Mouse (Mus musculus): Measurements from ENCODE around the gene Onecut1. TPM values are rescaled to one million over a fixed set of nuclear protein-coding genes. Genes with fewer than 3 reads are reported as not detected.

The Onecut1 gene
- polyA plus RNA-seq, 1 experiment from 2014 or later, result 0.06 TPM

- H3K4me3 ChIP-seq (ENCODE audit: low read length), result no peak overlapping the region
- 3% methylated on average over 5 of the region's 5 CpGs for WGBS
Observed at GRCm38 (mm10) chr9:74858111-74858510, 3.6 kb upstream of the Onecut1 start.

GRCm38 (mm10) chr9:74860461-74860860 is 1.3 kb upstream of the Onecut1 start:
- Histone ChIP-seq H3K9me3 (ENCODE audit: low read length) (no peaks in the 10 kb centered on the region), H3K9ac (replicated peaks; ENCODE audit: low read length) (no peak overlapping the region), H3K36me3 (ENCODE audit: insufficient read depth, low read length) (no peaks in the 10 kb centered on the region), H3K4me1 (ENCODE audit: insufficient read depth, low read length) (peaks cover 23% of the 10 kb centered on the region), H3K4me3 (ENCODE audit: low read length) (no peak overlapping the region), H3K4me2 (replicated peaks; ENCODE audit: low read depth, low read length) (no peak overlapping the region; the same call in 1 of the 2 replicates), H3K27me3 (ENCODE audit: insufficient read depth, low read length) (peaks cover 99% of the 10 kb centered on the region), H3K27ac (ENCODE audit: low read length) (no peak overlapping the region)
- 5% methylated on average over 18 of the region's 18 CpGs for WGBS
- no peak for ATAC-seq (ENCODE audit: low FRiP score, low TSS enrichment)

More at GRCm38 (mm10) chr9:74858111-74858510, 3.6 kb upstream of the Onecut1 start:
- Histone ChIP-seq H3K9me3 (ENCODE audit: low read length) (no peaks in the 10 kb centered on the region), H3K4me1 (ENCODE audit: insufficient read depth, low read length) (peaks cover 15% of the 10 kb centered on the region), H3K9ac (replicated peaks; ENCODE audit: low read length) (no peak overlapping the region), H3K27me3 (ENCODE audit: insufficient read depth, low read length) (peaks cover 99% of the 10 kb centered on the region), H3K27ac (ENCODE audit: low read length) (no peak overlapping the region), H3K4me2 (replicated peaks; ENCODE audit: low read depth, low read length) (no peak overlapping the region), H3K36me3 (ENCODE audit: insufficient read depth, low read length) (no peaks in the 10 kb centered on the region)
- no peak for ATAC-seq (ENCODE audit: low FRiP score, low TSS enrichment)

GRCm38 (mm10) chr9:74862096-74862780 is 517 bp downstream of the Onecut1 start:
- no peak for ATAC-seq (ENCODE audit: low FRiP score, low TSS enrichment)
- H3K9ac ChIP-seq (replicated peaks; ENCODE audit: low read length), result no peak overlapping the region; the same call in 1 of the 2 replicates
- under 1% methylated on average over 48 of the region's 48 CpGs for WGBS

GRCm38 (mm10) chr9:74862783-74863654 is 1.3 kb downstream of the Onecut1 start:
- ATAC-seq (ENCODE audit: low FRiP score, low TSS enrichment), result no peak
- 2% methylated on average over 56 of the region's 56 CpGs for WGBS
- peak overlapping the region; percentile 74 for H3K4me2 ChIP-seq (replicated peaks; ENCODE audit: low read depth, low read length)

More at GRCm38 (mm10) chr9:74862096-74862780, 517 bp downstream of the Onecut1 start:
- no peaks in the 10 kb centered on the region for H3K9me3 ChIP-seq (ENCODE audit: low read length)
- peaks cover 99% of the 10 kb centered on the region for H3K27me3 ChIP-seq (ENCODE audit: insufficient read depth, low read length)
- H3K4me1 ChIP-seq (ENCODE audit: insufficient read depth, low read length), result peaks cover 23% of the 10 kb centered on the region
- H3K36me3 ChIP-seq (ENCODE audit: insufficient read depth, low read length), result no peaks in the 10 kb centered on the region
- H3K27ac ChIP-seq (ENCODE audit: low read length), result no peak overlapping the region
- peak overlapping the region; percentile 51 for H3K4me3 ChIP-seq (ENCODE audit: low read length)
- H3K4me2 ChIP-seq (replicated peaks; ENCODE audit: low read depth, low read length), result peak overlapping the region; percentile 74

GRCm38 (mm10) chr9:74863655-74864443 is 2.1 kb downstream of the Onecut1 start:
- peak overlapping the region; percentile 74; the same call in 1 of the 2 replicates for H3K4me2 ChIP-seq (replicated peaks; ENCODE audit: low read depth, low read length)
- peaks cover 99% of the 10 kb centered on the region for H3K27me3 ChIP-seq (ENCODE audit: insufficient read depth, low read length)

More at GRCm38 (mm10) chr9:74862783-74863654, 1.3 kb downstream of the Onecut1 start:
- peaks cover 99% of the 10 kb centered on the region for H3K27me3 ChIP-seq (ENCODE audit: insufficient read depth, low read length)
- no peak overlapping the region for H3K27ac ChIP-seq (ENCODE audit: low read length)
- no peaks in the 10 kb centered on the region for H3K36me3 ChIP-seq (ENCODE audit: insufficient read depth, low read length)
- no peak overlapping the region for H3K9ac ChIP-seq (replicated peaks; ENCODE audit: low read length)
- no peaks in the 10 kb centered on the region for H3K9me3 ChIP-seq (ENCODE audit: low read length)
- peak overlapping the region; percentile 51 for H3K4me3 ChIP-seq (ENCODE audit: low read length)
- peaks cover 29% of the 10 kb centered on the region for H3K4me1 ChIP-seq (ENCODE audit: insufficient read depth, low read length)

GRCm38 (mm10) chr9:74864471-74864870 is 2.8 kb downstream of the Onecut1 start:
- no peak overlapping the region for H3K9ac ChIP-seq (replicated peaks; ENCODE audit: low read length)
- no peaks in the 10 kb centered on the region for H3K9me3 ChIP-seq (ENCODE audit: low read length)
- H3K4me3 ChIP-seq (ENCODE audit: low read length), result no peak overlapping the region
- 2% methylated on average over 14 of the region's 14 CpGs for WGBS
- 0 out of 2 replicates have a peak, but pooled peaks have one; percentile 9 for ATAC-seq (ENCODE audit: low FRiP score, low TSS enrichment)
- 0 out of 2 replicates have a peak overlapping the region, but pooled peaks have one; percentile 74 for H3K4me2 ChIP-seq (replicated peaks; ENCODE audit: low read depth, low read length)
- H3K4me1 ChIP-seq (ENCODE audit: insufficient read depth, low read length), result peaks cover 29% of the 10 kb centered on the region
- no peaks in the 10 kb centered on the region for H3K36me3 ChIP-seq (ENCODE audit: insufficient read depth, low read length)
- H3K27me3 ChIP-seq (ENCODE audit: insufficient read depth, low read length), result peaks cover 97% of the 10 kb centered on the region
- no peak overlapping the region for H3K27ac ChIP-seq (ENCODE audit: low read length)

More at GRCm38 (mm10) chr9:74863655-74864443, 2.1 kb downstream of the Onecut1 start:
- no peak overlapping the region for H3K27ac ChIP-seq (ENCODE audit: low read length)
- under 1% methylated on average over 36 of the region's 36 CpGs for WGBS
- H3K4me1 ChIP-seq (ENCODE audit: insufficient read depth, low read length), result peaks cover 29% of the 10 kb centered on the region
- no peaks in the 10 kb centered on the region for H3K9me3 ChIP-seq (ENCODE audit: low read length)
- H3K36me3 ChIP-seq (ENCODE audit: insufficient read depth, low read length), result no peaks in the 10 kb centered on the region
- ATAC-seq (ENCODE audit: low FRiP score, low TSS enrichment), result 0 out of 2 replicates have a peak, but pooled peaks have one; percentile 10
- no peak overlapping the region for H3K9ac ChIP-seq (replicated peaks; ENCODE audit: low read length)
- peak overlapping the region; percentile 51 for H3K4me3 ChIP-seq (ENCODE audit: low read length)

- WGBS, result 7% methylated on average over 27 of the region's 27 CpGs
Observed at GRCm38 (mm10) chr9:74866596-74867313, 5.0 kb downstream of the Onecut1 start.

GRCm38 (mm10) chr9:74867641-74868205 is 6.0 kb downstream of the Onecut1 start:
- Histone ChIP-seq H3K36me3 (ENCODE audit: insufficient read depth, low read length) (no peaks in the 10 kb centered on the region), H3K9me3 (ENCODE audit: low read length) (no peaks in the 10 kb centered on the region), H3K27me3 (ENCODE audit: insufficient read depth, low read length) (peaks cover 92% of the 10 kb centered on the region), H3K27ac (ENCODE audit: low read length) (no peak overlapping the region), H3K4me1 (ENCODE audit: insufficient read depth, low read length) (peaks cover 18% of the 10 kb centered on the region), H3K4me3 (ENCODE audit: low read length) (no peak overlapping the region), H3K9ac (replicated peaks; ENCODE audit: low read length) (no peak overlapping the region), H3K4me2 (replicated peaks; ENCODE audit: low read depth, low read length) (no peak overlapping the region)
- no peak for ATAC-seq (ENCODE audit: low FRiP score, low TSS enrichment)
- whole genome bisulfite sequencing, result 6% methylated on average over 15 of the region's 15 CpGs

More at GRCm38 (mm10) chr9:74866596-74867313, 5.0 kb downstream of the Onecut1 start:
- no peak overlapping the region for H3K4me3 ChIP-seq (ENCODE audit: low read length)
- H3K36me3 ChIP-seq (ENCODE audit: insufficient read depth, low read length), result no peaks in the 10 kb centered on the region
- no peak overlapping the region for H3K9ac ChIP-seq (replicated peaks; ENCODE audit: low read length)
- peaks cover 94% of the 10 kb centered on the region for H3K27me3 ChIP-seq (ENCODE audit: insufficient read depth, low read length)
- H3K27ac ChIP-seq (ENCODE audit: low read length), result peak overlapping the region; percentile 11; the same call in 1 of the 2 replicates
- peak; percentile 70 for ATAC-seq (ENCODE audit: low FRiP score, low TSS enrichment)
- peaks cover 27% of the 10 kb centered on the region for H3K4me1 ChIP-seq (ENCODE audit: insufficient read depth, low read length)
- H3K4me2 ChIP-seq (replicated peaks; ENCODE audit: low read depth, low read length), result peak overlapping the region; percentile 7; the same call in 1 of the 2 replicates
- no peaks in the 10 kb centered on the region for H3K9me3 ChIP-seq (ENCODE audit: low read length)
